Mouse (Mus musculus) kidney, postnatal 0 days (tissue): ENCODE results near the gene D7Ertd443e. TPM values are rescaled to one million over a fixed set of nuclear protein-coding genes. Genes with fewer than 3 reads are reported as not detected.
A peak's percentile ranks its signal among the peaks of the same experiment; 100 is the strongest.

ENCODE experiments used
- ATAC-seq: fragments of 200-750 bp; cut with Nextera tagmentation; replicated peaks from 2 replicates; pipeline ENCODE4 v1.8.0; 2017; ENCODE audit warnings: low read depth, moderate number of reproducible peaks, moderate TSS enrichment, moderate library complexity; ENCODE audit not compliant: low FRiP score
- DNase-seq: peaks from one replicate; pipeline ENCODE4 v3.0.0-alpha.2; 2016; ENCODE audit warnings: low spot score
- H3K27ac ChIP-seq: fragments of 300-500 bp; sonication (generic); 2 replicates; pipeline ENCODE4 v1.5.1; 2014; ENCODE audit warnings: mild to moderate bottlenecking
- H3K27me3 ChIP-seq: fragments of 300-500 bp; sonication (generic); 2 replicates; pipeline ENCODE4 v1.6.1; 2014; ENCODE audit warnings: low read length, mixed read lengths; ENCODE audit not compliant: insufficient read depth
- H3K36me3 ChIP-seq: fragments of 300-500 bp; sonication (generic); 2 replicates; pipeline ENCODE4 v1.6.1; 2014; ENCODE audit warnings: low read length, mixed read lengths; ENCODE audit not compliant: insufficient read depth
- H3K4me1 ChIP-seq: fragments of 300-500 bp; sonication (generic); replicated peaks from 2 replicates; pipeline ENCODE4 v1.6.1; 2014; ENCODE audit warnings: antibody characterized with exemption, low read length, mixed read lengths; ENCODE audit not compliant: insufficient read depth
- H3K4me2 ChIP-seq: fragments of 300-500 bp; sonication (generic); 2 replicates; pipeline ENCODE4 v1.6.1; 2014; ENCODE audit warnings: mild to moderate bottlenecking, low read length, moderate library complexity, mixed read lengths
- H3K4me3 ChIP-seq: fragments of 300-500 bp; sonication (generic); replicated peaks from 2 replicates; pipeline ENCODE4 v1.5.1; 2014; ENCODE audit warnings: low read depth, low read length
- H3K9ac ChIP-seq: fragments of 300-500 bp; sonication (generic); 2 replicates; pipeline ENCODE4 v1.6.1; 2014; ENCODE audit warnings: low read depth, low read length
- H3K9me3 ChIP-seq: fragments of 300-500 bp; sonication (generic); replicated peaks from 2 replicates; pipeline ENCODE4 v1.6.1; 2016; ENCODE audit warnings: low read length, inconsistent platforms, mixed read lengths
- CTCF ChIP-seq: IDR thresholded peaks from 2 replicates; pipeline ENCODE4 v1.5.1; 2016; ENCODE audit warnings: antibody characterized with exemption, low read depth, mild to moderate bottlenecking, moderate library complexity
- WGBS: fragments of 180-500 bp; shearing (Covaris S2); extraction: QIAGEN DNeasy Blood & Tissue Kit; methylation state at CpG from one replicate; pipeline ENCODE4 v1.1.7; 2014; 5-methylcytosine and 5-hydroxymethylcytosine counted together
- polyA plus RNA-seq: library from polyadenylated mRNA; unstranded; fragments of >200 nt; fragmentation: Nextera tagmentation; extraction: Ambion mirVana; gene quantifications from 2 replicates; pipeline ENCODE4 v1.2.1, GENCODE M21; 2015

The D7Ertd443e gene
- 0.37 and 0.42 TPM in 2 replicates for polyA plus RNA-seq

DNA sequence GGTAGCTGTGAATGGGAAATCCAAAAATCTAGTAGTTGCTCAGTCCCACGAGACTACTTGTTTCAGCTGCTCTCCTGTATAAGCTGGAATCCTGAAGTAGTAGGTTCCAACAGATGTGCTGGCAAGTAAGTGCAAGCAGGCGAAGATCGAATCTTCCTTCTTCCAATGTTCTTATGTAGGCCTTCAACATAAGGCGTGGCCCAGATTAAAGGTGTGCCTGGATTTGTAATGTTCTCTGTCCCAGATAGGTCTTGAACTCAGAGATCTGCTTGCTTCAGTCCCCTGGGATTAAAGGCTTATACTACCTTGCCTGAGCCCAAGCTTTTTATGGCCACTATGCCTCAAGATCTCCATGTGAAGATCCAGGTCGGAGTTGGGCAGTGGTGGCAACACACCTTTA lies at the start of gene D7Ertd443e:
D7Ertd443e (minus strand) TSS at position 101 of the 400 bp plus-strand sequence.
- ATAC-seq (no peak), DNase-seq (no peak)
- Histone ChIP-seq H3K4me3 (no peak within 1 kb of the TSS), H3K27ac (no peak within 1 kb of the TSS), H3K36me3 (no peaks in the 10 kb centered on the region), H3K4me1 (no peaks in the 10 kb centered on the region), H3K9ac (no peak within 1 kb of the TSS), H3K4me2 (no peak within 1 kb of the TSS), H3K27me3 (no peaks in the 10 kb centered on the region), H3K9me3 (no peaks in the 10 kb centered on the region)
- TF ChIP-seq CTCF, result no peak
- WGBS, result 89% methylated on average over 5 of the region's 5 CpGs

DNA sequence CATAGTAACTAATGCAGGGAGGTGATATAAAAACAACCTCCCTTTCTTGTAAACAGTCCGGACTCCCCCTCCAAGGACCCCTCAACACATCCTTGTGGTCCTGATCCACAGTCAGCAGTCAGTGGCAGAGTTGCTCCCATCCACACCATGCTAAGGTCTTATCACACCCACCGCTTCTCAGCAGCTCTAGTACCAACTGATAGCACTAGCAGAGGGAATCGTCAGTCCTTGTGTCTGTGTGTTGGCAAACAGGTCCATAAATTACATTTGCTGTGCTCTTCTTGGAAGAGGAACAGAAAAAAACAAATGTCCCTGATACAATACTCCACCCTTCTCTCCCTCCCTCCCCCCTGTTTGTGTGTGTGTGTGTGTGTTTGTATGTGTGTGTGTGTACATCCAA lies 46.2 kb upstream of the D7Ertd443e start:
- H3K27ac ChIP-seq, result no peak overlapping the region

GRCm38 (mm10) chr7:134428676-134429075 lies 43.2 kb upstream of the D7Ertd443e start:
- Histone ChIP-seq H3K27ac (no peak overlapping the region), H3K9me3 (no peaks in the 10 kb centered on the region), H3K9ac (no peak overlapping the region), H3K4me1 (no peaks in the 10 kb centered on the region), H3K4me3 (no peak overlapping the region), H3K36me3 (no peaks in the 10 kb centered on the region), H3K4me2 (no peak overlapping the region), H3K27me3 (no peaks in the 10 kb centered on the region)
- ATAC-seq (no peak), DNase-seq (no peak)
- TF ChIP-seq CTCF, result no peak
- WGBS, result 45% methylated on average over 2 of the region's 2 CpGs

More for the DNA sequence above, 46.2 kb upstream of the D7Ertd443e start:
- no peaks in the 10 kb centered on the region for H3K9me3 ChIP-seq
- H3K4me2 ChIP-seq, result no peak overlapping the region
- DNase-seq (no peak), ATAC-seq (no peak)
- no peak overlapping the region for H3K9ac ChIP-seq
- TF ChIP-seq CTCF, result no peak
- H3K4me1 ChIP-seq, result no peaks in the 10 kb centered on the region
- no peaks in the 10 kb centered on the region for H3K36me3 ChIP-seq
- no peak overlapping the region for H3K4me3 ChIP-seq
- WGBS, result 76% methylated on average over 3 of the region's 3 CpGs
- H3K27me3 ChIP-seq, result no peaks in the 10 kb centered on the region

- no peaks in the 10 kb centered on the region for H3K9me3 ChIP-seq
- H3K27me3 ChIP-seq, result no peaks in the 10 kb centered on the region
- 97% methylated on average over 9 of the region's 9 CpGs for WGBS
- H3K4me2 ChIP-seq, result no peak overlapping the region
- H3K4me1 ChIP-seq, result 0 out of 2 replicates have a peak, but pooled peaks cover 12% of the 10 kb centered on the region
- DNase-seq, result no peak
- H3K27ac ChIP-seq, result no peak overlapping the region
- ATAC-seq, result no peak
- TF ChIP-seq CTCF, result peak; percentile 11; the same call in 1 of the 2 replicates
- no peak overlapping the region for H3K9ac ChIP-seq
- H3K4me3 ChIP-seq, result no peak overlapping the region
- no peaks in the 10 kb centered on the region for H3K36me3 ChIP-seq
Observed at GRCm38 (mm10) chr7:134415014-134415413, 29.6 kb upstream of the D7Ertd443e start.

DNA sequence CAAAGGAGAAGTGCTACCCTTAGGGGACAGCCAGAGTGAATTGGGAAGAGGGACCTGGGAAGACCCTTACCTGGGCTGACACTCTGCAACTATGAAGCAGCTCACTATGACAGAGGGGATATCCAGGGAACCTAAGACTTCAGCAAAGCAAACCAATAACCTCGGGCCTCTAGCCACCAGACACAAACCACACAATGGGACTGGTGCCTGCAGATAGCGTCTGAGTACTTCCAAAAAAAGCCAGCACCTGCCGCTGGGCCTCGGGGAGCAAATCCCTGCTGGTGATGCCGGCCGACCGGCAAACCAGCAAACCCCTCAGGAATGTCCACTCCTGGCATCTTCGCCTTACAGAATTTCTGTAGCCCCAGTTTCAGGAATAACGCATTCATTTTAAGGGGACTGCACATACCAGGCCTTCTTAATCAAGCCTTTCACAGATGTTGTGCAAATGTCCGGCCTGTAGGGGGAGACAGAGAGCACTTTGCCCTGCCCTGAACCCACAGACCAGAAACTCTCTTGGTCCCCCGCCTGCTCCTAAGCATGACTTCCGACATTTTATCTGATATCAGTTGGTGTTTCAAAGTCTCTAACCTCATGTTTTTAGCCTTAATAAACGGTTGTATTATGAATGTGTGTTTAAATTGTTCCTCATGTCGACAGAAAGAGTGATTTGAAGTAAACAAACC lies 28.7 kb upstream of the D7Ertd443e start:
- H3K4me3 ChIP-seq, result no peak overlapping the region
- H3K36me3 ChIP-seq, result no peaks in the 10 kb centered on the region
- no peak for ATAC-seq
- H3K27ac ChIP-seq, result no peak overlapping the region
- peak; percentile 70 for TF ChIP-seq CTCF
- H3K9ac ChIP-seq, result no peak overlapping the region
- WGBS, result 42% methylated on average over 14 of the region's 14 CpGs
- H3K4me2 ChIP-seq, result no peak overlapping the region
- H3K4me1 ChIP-seq, result 0 out of 2 replicates have a peak, but pooled peaks cover 12% of the 10 kb centered on the region
- peak; percentile 38 for DNase-seq
- no peaks in the 10 kb centered on the region for H3K9me3 ChIP-seq
- no peaks in the 10 kb centered on the region for H3K27me3 ChIP-seq

DNA sequence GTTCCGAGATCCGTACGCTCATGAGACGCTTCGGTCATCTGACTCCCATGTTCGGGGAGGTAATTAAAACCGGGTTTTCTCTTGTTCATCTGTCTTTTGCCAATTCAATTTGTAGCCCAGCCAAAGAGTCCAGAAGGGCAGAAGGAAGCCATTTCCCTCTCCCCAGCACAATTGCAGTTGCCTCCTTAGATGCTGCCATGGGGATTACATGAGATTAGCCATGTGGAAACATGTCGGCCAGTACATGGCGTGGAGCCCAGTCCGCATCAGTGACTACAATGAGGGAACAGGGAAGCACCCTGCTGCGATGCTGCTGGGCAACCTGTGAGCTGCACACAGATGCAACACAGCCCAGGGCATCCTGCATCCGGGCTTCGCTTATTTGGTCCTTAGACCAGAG lies 23.2 kb upstream of the D7Ertd443e start:
- 65% methylated on average over 13 of the region's 13 CpGs for WGBS

More for the DNA sequence above, 23.2 kb upstream of the D7Ertd443e start:
- Histone ChIP-seq H3K9ac (no peak overlapping the region), H3K4me3 (no peak overlapping the region), H3K4me1 (peaks cover 19% of the 10 kb centered on the region; the same call in 1 of the 2 replicates), H3K27ac (no peak overlapping the region), H3K4me2 (no peak overlapping the region), H3K9me3 (no peaks in the 10 kb centered on the region), H3K36me3 (no peaks in the 10 kb centered on the region), H3K27me3 (no peaks in the 10 kb centered on the region)
- DNase-seq (no peak), ATAC-seq (no peak)
- TF ChIP-seq CTCF, result no peak
